Mouse (Mus musculus) layer of hippocampus, adult 11-12 months (tissue): ENCODE results near the gene Grik3.

Experiments used
- DNase-seq: peaks from one replicate; pipeline ENCODE4 v3.0.0; 2022; ENCODE audit warnings: low spot score

Gene Grik3

GRCm38 (mm10) chr4:125490661-125491504 is at the start of gene Grik3:
Gene Grik3 (plus strand): TSS chr4:125490700.
- DNase-seq: no peak

GRCm38 (mm10) chr4:125441821-125442220 is 48.7 kb upstream of the Grik3 start:
- no peak for DNase-seq

GRCm38 (mm10) chr4:125444366-125444765 is 46.1 kb upstream of the Grik3 start:
- no peak for DNase-seq

GRCm38 (mm10) chr4:125450602-125451321 is 39.7 kb upstream of the Grik3 start:
- DNase-seq: no peak

GRCm38 (mm10) chr4:125451821-125452220 is 38.7 kb upstream of the Grik3 start:
- DNase-seq: no peak

- DNase-seq: no peak
Observed at GRCm38 (mm10) chr4:125456506-125456905, 34.0 kb upstream of the Grik3 start.

GRCm38 (mm10) chr4:125457152-125458093 is 33.1 kb upstream of the Grik3 start:
- DNase-seq: no peak

GRCm38 (mm10) chr4:125459791-125460190 is 30.7 kb upstream of the Grik3 start:
- no peak for DNase-seq

- DNase-seq: no peak
Observed at GRCm38 (mm10) chr4:125469711-125470372, 20.7 kb upstream of the Grik3 start.

- no peak for DNase-seq
Observed at GRCm38 (mm10) chr4:125474903-125475302, 15.6 kb upstream of the Grik3 start.

GRCm38 (mm10) chr4:125478071-125478470 is 12.4 kb upstream of the Grik3 start:
- DNase-seq: peak; percentile 58

GRCm38 (mm10) chr4:125481256-125481655 is 9.2 kb upstream of the Grik3 start:
- DNase-seq: no peak

GRCm38 (mm10) chr4:125484131-125484530 is 6.4 kb upstream of the Grik3 start:
- no peak for DNase-seq

GRCm38 (mm10) chr4:125485416-125486239 is 4.9 kb upstream of the Grik3 start:
- DNase-seq: no peak

- no peak for DNase-seq
Observed at GRCm38 (mm10) chr4:125486616-125487015, 3.9 kb upstream of the Grik3 start.

- DNase-seq: no peak
Observed at GRCm38 (mm10) chr4:125487031-125487430, 3.5 kb upstream of the Grik3 start.

GRCm38 (mm10) chr4:125488796-125489637 is 1.5 kb upstream of the Grik3 start:
- DNase-seq: no peak

- no peak for DNase-seq
Observed at GRCm38 (mm10) chr4:125489901-125490590, 454 bp upstream of the Grik3 start.

- no peak for DNase-seq
Observed at GRCm38 (mm10) chr4:125491505-125492121, 1.1 kb downstream of the Grik3 start.
